Mouse (Mus musculus): ENCODE measurements around the gene Pdpr.
"Not testable (repeated sequence)": the region's sequence is repeated elsewhere in the genome, so short reads cannot be mapped to it uniquely, and the experiment has no call there.

Pdpr gene

DNA sequence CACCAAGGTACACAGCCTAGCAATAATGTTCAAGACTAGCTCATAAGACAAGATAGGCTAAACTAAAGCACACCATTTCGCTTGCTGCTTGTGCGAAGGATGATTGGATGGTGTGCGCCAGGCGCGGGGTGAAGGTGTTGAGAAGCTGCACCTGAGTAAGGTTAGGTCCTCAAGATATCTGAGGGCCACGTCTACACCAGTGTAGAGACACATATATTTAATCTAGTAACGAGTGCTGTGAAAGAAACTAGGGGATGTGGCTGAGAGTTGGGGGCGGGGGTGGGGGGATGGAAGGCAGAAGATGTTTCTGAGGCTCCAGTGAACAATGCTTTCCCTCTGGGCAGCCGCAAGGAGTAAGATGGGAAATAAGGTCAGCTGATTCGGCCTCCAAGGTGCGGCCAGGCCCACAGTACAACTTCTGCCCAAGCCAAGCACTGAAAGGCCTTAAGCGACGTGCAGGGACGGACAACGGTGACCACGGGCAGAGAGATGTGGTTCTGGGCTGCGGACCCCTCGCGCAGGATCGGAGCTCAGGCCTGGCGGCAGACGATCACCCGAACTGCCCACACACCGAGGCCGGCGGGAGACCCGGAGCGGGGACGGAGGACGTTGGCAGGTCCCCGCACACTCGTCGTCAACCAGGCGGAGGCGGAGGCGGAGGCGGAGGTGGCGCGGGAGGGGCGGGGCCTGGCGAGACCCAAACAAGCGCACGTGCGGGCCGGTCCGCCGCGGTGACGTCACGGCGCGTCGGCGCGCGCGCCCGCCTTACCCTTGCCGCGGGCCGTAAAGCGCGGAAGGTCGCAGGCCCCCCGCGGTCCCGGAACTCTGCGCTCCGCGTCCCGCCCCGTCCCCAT, at the start of gene Pdpr:
Gene Pdpr (plus strand): TSS at position 766 of the 854 bp plus-strand sequence.
- DNase-seq (ENCODE audit: low read depth), result peak; percentile 94

DNA sequence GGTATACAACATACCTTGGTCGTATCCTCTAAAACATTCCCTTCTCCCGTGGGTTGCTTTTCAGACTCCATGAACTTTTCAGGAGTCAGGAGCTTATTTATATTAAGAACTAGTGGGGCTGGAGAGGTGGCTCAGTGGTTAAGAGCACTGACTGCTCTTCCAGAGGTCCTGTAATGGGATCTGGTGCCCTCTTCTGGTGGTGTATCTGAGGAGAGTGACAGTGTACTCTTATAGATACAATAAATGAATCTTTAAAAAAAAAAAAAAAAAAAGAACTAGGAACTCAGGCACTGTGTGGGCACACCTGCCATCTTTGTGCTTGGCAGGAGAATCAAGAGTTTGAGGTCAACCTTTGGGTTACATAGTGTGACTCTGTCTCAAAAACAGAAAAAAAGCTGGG, 45.7 kb upstream of the Pdpr start:
- DNase-seq (ENCODE audit: low read depth), result peak; percentile 53

DNA sequence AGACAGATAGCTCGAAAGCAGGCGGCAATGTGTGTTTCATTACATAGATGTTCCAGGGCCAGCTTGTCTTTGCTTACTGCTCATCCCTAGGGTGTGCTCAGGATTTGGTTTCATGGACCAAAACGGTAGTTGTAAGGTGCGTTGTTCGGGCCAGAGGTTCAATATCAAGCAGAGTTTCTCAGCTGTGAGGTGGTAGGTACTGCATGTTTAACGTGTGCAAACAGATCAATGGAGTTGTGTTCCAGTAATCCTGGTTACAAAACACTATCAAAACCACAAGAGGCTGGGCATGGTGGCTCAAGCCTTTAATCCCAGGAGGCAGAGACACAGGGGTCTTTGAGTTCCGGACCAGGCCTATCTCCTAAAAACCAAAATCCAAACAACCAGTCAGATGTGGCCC, 45.3 kb upstream of the Pdpr start:
- no peak for DNase-seq (ENCODE audit: low read depth)

DNA sequence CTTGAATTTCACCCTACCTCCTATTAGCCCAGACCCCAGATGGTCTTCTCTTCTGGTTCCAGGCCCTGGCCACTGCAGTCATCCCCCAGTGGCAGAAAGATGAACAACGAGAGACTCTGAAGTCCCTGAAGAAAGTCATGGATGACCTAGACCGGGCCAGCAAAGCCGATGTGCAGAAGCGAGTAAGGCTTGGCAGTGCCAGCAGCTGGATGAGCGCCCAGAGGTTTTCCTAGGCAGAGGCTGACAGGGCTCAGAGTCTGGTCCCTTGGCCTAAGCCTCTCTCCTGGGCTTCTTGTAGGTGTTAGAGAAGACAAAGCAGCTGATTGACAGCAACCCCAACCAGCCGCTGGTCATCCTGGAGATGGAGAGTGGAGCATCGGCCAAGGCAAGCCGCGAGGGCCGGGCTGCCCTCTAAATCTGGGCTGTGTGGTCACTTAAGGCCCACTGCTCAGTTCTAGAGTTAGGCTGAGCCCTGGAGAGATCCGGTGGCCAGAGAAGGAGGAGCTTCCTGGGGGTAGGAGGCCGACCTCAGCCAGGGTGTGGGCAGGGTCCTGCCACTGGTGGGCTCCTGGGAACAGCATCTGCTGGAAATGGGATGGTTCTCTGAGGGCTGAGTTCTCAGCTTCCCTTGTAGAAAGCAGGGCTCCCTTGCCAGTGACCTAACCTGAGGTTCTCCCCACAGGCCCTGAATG, 40.5 kb upstream of the Pdpr start:
- no peak for DNase-seq (ENCODE audit: low read depth)

DNA sequence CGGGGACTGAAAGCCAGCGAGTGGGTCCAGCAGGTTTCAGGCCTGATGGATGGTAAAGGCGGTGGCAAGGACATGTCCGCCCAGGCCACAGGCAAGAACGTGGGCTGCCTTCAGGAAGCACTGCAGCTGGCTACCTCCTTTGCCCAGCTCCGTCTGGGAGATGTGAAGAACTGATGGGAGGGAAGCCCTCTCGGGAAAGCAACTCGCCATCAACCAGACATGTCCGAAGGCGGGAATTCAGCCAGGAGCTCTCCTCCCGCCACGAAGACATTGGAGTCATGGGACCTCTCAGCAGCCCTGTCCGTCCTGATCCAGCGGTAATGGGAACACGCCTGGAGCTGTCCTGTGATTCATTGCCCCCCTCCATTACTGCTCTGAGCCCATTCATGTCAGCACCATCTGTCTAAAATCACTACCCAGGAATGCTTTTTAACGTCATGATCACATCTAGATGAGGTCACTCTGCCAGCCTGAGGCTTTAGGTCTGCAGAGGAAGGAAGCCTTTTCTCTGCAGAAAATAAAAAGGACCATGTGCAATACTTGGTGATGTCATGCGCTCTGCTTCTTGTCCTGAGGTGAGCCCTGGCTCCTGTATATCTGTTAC, 39.3 kb upstream of the Pdpr start:
- DNase-seq (ENCODE audit: low read depth), result no peak

DNA sequence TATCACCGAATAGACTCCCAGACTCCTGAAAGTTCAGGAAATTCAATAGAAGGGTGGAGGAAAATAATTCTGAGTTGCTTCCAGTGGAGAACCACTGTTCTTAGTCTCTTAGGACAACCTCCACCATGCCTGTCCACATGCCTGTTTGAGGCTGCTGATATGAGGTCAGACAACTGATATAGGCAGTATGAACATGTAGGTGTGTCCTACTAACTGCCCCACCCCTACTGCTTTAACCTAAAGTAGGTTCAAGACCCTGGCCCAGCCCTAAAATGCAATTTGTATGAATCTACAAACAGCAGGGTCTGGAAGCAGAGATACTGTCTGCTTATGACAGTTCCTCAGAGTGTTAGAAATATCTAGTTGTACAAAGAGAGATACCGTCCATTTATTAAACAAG, 38.8 kb upstream of the Pdpr start:
- DNase-seq (ENCODE audit: low read depth), result no peak

DNA sequence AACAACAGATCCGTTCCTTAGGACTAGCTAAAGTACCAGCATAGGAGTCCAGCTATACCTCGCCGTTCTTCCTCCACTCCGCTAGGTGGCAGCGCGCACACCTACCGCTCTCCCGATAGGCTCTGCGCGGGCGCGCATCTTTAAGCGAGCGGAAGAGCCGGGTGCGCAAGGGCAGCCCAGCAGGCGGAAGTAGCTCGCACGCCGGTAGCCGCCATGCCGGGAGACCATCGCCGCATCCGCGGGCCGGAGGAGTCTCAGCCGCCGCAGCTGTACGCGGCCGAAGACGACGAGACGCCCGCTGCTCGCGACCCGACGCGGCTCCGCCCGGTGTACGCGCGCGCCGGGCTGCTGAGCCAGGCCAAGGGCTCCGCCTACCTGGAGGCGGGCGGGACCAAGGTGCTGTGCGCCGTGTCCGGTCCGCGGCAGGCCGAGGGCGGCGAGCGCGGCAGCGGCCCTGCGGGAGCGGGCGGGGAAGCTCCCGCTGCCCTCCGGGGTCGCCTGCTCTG, 38.2 kb upstream of the Pdpr start, which contains the start of gene Exosc6:
Gene Exosc6 (plus strand): TSS at position 182 of the 506 bp plus-strand sequence.
- peak; percentile 97 for DNase-seq (ENCODE audit: low read depth)

DNA sequence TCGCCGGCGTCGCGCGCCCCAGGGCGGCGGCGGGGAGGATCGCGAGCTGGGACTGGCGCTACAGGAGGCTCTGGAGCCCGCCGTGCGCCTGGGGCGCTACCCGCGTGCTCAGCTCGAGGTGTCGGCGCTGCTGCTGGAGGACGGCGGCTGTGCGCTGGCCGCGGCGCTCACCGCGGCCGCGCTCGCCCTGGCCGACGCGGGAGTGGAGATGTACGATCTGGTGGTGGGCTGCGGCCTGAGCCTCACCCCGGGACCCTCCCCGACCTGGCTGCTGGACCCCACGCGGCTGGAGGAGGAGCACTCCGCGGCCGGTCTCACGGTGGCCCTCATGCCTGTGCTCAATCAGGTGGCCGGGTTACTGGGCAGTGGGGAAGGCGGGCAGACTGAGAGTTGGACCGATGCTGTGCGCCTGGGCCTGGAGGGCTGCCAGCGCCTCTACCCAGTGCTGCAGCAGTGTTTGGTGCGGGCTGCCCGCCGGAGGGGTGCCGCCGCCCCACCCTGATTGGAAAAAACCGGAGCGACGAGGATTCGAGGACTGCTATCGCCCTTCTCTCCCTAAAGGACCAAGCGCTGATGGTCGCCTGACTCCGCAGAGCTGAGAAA, 37.6 kb upstream of the Pdpr start:
- no peak for DNase-seq (ENCODE audit: low read depth)

DNA sequence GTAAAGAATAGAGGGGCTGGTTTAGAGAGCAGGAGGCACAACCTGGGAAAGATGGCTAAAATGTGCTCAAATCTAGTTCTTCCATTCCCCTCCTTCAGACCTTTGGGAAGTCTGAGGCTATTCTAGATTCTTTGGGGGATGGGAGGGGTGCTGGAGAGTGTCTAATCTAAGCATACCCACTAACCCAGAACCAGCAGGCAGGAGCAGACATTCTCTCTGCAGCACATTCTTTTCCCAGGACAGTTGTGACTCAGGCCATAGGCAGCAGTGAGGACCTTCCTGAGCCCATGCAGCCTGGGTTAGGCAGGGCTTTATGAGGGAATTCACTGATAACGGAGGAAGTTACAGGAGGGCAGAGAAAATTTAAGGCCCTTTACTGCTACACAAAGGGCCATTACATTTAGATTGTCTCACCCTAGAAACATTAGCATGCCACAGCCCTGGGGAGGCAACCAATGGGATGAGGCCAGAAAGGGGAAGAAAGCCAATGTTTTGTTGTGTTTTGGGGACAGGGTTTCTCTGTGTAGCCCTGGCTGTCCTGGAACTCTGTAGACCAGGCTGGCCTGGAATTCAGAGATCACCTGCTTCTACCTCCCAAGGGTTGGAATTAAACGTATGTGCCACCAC, 35.4 kb upstream of the Pdpr start:
- no peak for DNase-seq (ENCODE audit: low read depth)

DNA sequence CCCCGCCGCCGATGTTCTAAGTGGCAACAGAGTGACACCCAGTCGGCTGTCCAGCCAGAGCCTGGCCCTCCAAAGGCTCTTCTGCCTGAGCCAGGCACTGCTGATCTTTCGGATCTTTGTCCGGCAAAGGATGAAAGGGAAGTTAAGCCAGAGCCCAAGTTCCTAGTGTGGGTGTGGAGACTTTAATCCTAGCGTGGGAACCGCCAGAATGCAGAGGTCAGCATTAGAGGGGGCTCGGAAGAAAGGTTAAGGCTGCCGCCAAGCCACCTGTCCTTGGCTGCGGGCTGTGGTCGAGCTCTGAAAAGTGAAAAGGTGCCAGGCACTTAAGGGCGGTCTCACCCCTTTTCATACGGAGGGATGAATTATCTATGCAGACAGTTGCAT, 32.8 kb upstream of the Pdpr start:
- no peak for DNase-seq (ENCODE audit: low read depth)

DNA sequence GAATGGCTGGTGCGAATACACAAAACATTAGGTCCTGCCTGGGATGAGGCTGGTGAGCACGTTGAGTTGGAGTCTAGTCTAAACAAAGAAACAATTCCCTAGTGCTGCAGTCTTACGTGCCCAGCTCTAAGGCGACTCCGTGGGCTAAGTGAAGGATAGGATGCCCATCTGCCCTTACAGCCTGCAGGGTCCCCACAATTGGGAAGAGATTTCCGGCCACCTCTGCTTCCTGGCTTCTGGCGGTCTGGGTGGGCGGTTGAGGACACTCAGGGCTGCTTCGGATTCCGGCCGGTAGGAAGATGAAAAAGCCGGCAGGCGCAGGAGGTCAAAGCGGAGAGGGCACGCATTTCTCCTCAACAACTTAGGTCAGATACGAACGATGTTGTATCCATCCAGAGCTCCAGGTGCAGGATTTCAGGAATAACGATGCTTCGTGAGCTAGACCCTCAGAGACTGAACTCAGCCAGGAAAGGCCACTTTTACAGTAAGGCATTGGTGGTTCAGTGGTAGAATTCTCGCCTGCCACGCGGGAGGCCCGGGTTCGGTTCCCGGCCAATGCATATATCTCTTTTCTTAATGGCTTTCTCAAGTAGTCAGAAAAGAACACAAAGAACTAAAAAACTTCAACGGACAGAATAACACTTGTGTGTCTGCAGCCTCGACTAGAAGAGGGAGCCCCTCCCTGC, 32.2 kb upstream of the Pdpr start:
- peak; percentile 80 for DNase-seq (ENCODE audit: low read depth)

DNA sequence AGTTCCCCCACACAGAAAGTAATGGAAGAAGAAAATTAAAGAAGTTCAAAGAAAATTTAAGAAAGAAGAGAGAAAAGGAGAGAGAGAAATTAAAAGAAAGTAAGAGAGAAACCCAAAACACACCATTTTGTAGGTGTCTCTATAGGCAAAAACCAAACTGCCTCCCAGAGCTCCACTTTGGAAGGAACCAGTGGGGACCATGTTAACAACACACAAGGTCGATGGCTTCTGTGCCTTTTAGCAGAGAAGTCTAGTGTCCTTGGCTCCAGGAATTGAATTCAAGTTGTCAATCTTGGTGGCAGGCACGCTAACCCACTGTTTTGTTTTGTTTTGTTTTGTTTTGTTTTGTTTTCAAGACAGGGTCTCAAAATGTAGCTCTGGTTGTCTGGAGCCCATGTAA, 31.5 kb upstream of the Pdpr start:
- DNase-seq (ENCODE audit: low read depth), result peak; percentile 32

DNA sequence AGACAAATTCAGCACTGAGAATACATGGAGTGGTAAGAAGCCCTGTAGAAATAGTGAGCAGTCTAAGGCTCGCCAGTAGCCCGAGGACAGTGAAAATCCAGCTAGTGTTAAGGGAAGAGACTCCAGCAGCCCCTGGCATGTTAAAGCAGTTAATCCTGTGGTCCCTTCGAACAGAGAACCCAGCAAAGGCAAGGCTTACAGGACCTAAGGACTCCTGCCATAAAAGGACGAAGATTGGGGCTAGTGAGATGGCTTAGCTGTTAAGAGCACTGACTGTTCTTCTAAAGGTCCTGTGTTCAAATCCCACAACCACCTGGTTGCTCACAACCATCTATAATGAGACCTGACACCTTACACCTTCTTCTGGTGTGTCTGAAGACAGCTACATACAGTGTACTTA, 28.1 kb upstream of the Pdpr start:
- DNase-seq (ENCODE audit: low read depth), result no peak

DNA sequence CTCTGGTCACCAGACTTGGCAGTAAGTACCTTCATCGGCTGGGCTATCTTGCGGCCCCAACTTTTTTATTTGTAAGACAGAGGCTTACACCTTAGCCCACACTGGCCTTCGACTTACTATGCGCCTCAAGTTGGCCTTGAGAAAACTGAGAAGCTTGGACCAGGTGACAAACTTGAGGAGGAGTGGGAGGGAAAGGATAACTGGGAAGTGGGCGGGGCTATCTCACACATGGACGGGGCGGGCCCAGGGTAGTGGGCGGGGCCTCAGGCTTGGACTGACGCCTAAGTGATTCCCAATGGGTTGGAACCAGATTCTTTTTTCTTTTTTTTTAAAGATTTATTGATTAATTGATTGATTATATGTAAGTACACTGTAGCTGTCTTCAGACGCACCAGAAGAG, 27.0 kb upstream of the Pdpr start:
- no peak for DNase-seq (ENCODE audit: low read depth)

DNA sequence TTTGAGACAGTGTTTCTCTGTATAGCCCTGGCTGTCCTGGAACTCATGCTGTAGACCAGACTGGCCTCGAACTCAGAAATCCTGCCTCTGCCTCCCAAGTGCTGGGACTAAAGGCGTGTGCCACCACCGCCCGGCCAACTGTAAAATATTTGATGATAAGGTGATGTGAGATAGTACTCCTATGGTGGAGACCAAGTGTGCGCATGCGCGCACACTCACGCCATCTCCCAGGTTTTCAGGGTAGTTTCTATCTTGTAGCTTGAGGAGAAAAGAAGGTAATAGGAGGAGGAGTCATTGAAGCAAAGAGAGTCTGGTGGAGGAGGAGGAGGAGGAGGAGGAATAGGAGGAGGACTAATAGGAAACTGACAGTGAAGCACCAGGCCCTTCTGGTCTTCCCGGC, 25.8 kb upstream of the Pdpr start:
- not testable (repeated sequence) for DNase-seq (ENCODE audit: low read depth)

DNA sequence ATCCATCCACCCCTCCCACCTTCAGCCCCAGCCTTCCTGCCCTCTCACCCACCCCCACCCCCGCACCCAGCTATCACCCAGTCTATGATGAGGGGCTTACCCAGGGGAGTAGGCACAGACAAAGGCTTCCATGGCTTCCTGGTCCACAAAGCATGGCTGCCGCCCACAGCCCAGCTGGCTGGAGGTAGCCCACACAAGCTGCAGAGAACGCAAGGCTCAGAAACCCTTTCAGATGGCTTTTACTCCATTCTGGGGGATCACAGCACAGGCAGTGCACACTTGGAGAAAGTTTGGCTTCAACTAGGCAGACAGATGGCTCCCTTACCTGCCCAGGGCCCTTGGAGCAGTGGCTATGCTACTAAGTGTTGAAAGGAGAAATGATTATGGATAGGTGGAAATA, 18.5 kb upstream of the Pdpr start:
- no peak for DNase-seq (ENCODE audit: low read depth)

DNA sequence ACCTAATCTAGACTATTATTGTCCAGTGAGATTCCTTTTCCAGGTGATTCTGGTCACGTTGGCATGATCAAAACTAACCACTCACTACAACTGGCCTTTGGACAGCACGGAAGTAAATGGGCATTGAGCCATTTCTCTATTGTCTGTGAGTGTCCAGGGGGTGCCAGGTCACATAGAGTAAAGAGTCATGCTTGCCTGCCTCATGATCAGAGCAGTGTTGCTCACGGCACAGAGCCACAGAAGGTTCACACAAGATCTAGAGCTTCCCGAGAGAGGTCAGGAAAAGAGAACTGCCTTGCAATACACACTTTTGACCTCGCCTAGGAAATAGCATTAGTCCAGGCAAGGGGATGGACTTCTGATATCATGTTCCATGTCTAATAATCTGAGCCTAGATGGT, 15.0 kb upstream of the Pdpr start:
- no peak for DNase-seq (ENCODE audit: low read depth)

DNA sequence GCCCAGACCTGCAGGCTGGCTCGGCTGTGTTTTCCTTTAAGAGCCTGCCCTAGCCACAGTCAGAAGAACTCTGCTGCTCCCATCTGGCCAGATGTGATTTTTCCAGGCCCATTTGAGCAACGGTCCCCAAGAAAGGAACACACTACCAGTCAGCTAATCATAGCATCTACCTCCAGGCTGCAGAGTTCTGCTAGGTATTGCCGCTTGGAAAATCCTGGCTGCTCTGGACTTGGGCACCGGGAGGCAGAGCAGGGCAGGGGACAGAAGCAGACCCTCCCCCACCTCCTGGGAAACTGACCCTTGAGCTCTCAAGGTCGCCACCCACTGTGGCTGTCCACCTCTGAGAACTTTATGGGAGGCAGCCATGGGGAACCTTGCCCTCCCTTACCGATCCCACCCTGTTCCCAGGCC, 14.6 kb upstream of the Pdpr start:
- DNase-seq (ENCODE audit: low read depth), result no peak

DNA sequence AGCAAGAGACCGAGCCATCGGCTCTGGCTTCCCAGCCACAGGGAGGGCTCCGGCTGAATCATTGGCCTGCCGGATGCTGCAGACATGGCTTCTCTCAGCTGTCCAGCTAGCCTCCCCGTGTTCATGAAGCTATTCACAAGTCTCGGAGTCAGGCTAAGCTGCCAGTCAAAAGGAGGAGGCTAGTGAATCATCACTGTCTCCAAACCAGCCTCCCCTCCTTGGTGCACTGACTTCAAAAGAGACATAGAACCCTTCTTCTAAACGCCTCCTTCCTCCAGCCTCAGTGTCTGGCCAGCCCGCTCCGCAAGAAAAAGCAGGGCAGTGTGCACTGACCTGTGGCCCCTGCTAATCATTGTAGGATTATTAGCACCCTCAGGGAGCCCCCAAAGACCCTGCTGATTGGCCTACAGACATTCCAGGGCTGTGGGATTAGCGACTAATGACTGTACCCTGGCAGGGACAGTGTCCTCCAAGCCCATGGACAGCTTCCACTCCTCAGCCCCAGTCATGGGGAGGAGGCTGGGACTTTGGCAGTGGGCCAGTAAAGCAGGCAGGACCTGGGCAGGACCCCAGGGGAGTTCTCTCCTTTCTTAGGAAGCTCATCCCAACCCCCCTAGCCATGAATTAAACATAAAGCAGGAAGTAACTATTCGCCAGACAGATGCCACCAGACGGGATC, 12.7 kb upstream of the Pdpr start:
- DNase-seq (ENCODE audit: low read depth), result no peak

DNA sequence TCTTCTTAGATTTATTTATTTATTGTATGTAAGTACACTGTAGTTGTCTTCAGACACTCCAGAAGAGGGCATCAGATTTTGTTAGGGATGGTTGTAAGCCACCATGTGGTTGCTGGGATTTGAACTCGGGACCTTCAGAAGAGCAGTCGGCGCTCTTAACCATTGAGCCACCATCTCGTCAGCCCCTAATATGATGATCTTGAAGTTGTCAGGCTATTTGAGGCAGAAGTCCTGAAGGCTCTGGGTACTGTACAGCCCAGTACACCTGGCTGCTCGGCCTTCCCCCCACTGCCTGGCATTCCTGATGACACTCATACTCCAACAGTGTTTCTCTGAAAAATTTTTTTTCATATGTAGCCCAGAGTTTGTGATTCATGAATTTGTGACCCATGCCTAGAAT, 10.5 kb upstream of the Pdpr start:
- DNase-seq (ENCODE audit: low read depth), result not testable (repeated sequence)

DNA sequence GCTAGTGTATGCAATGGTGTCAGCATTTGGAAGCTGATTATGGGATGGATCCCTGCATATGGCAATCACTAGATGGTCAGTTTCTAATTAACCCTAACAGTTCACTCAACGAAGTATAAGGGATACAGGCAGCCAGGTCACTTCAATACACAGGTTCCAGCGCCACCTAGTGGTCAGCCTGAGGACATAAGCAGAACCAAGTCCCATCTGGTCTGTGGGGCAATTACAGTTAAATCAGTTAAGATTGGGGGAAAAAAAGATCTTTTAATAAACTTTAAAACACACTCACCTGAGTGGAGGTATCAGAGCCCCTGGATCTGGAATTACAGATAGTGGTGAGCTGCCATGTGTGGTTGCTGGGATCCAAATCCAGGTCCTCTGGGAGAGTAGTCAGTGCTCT, 4.3 kb upstream of the Pdpr start:
- peak; percentile 88 for DNase-seq (ENCODE audit: low read depth)

All from induced T-regulatory cell, adult 2 months (primary cell).